Mouse (Mus musculus) intestine, embryonic 15.5 days (tissue): ENCODE data around the gene Stc2. TPM values are rescaled to one million over a fixed set of nuclear protein-coding genes. Genes with fewer than 3 reads are reported as not detected.

Experiments used
- ATAC-seq: fragments of 200-750 bp; cut with Nextera tagmentation; 2 replicates; pipeline ENCODE4 v1.8.0; 2017; ENCODE audit warnings: moderate TSS enrichment, moderate library complexity
- H3K27ac ChIP-seq: fragments of 300-500 bp; sonication (generic); 2 replicates; pipeline ENCODE4 v1.5.1; 2015; ENCODE audit warnings: mild to moderate bottlenecking, inconsistent platforms
- H3K27me3 ChIP-seq: fragments of 300-500 bp; sonication (generic); replicated peaks from 2 replicates; pipeline ENCODE4 v1.6.1; 2015; ENCODE audit warnings: inconsistent platforms
- H3K36me3 ChIP-seq: fragments of 300-500 bp; sonication (generic); 2 replicates; pipeline ENCODE4 v1.6.1; 2015; ENCODE audit warnings: inconsistent platforms
- H3K4me1 ChIP-seq: fragments of 300-500 bp; sonication (generic); replicated peaks from 2 replicates; pipeline ENCODE4 v1.6.1; 2015; ENCODE audit warnings: inconsistent platforms
- H3K4me2 ChIP-seq: fragments of 300-500 bp; sonication (generic); replicated peaks from 2 replicates; pipeline ENCODE4 v1.6.1; 2015; ENCODE audit warnings: mild to moderate bottlenecking, inconsistent platforms
- H3K4me3 ChIP-seq: fragments of 300-500 bp; sonication (generic); replicated peaks from 2 replicates; pipeline ENCODE4 v1.5.1; 2015; ENCODE audit warnings: inconsistent platforms
- H3K9ac ChIP-seq: fragments of 300-500 bp; sonication (generic); 2 replicates; pipeline ENCODE4 v1.6.1; 2015; ENCODE audit warnings: inconsistent platforms
- H3K9me3 ChIP-seq: fragments of 300-500 bp; sonication (generic); 2 replicates; pipeline ENCODE4 v1.6.1; 2016; ENCODE audit warnings: inconsistent platforms
- WGBS: fragments of 180-500 bp; shearing (Covaris S2); methylation state at CpG from one replicate; pipeline ENCODE4 v1.1.7; 2015; 5-methylcytosine and 5-hydroxymethylcytosine counted together
- polyA plus RNA-seq: library from polyadenylated mRNA; unstranded; fragments of >200 nt; fragmentation: Nextera tagmentation; extraction: Ambion mirVana; gene quantifications from 2 replicates; pipeline ENCODE4 v1.2.1, GENCODE M21; 2015

The Stc2 gene
- polyA plus RNA-seq, 1 experiment from 2014 or later, result 8.5 TPM

DNA sequence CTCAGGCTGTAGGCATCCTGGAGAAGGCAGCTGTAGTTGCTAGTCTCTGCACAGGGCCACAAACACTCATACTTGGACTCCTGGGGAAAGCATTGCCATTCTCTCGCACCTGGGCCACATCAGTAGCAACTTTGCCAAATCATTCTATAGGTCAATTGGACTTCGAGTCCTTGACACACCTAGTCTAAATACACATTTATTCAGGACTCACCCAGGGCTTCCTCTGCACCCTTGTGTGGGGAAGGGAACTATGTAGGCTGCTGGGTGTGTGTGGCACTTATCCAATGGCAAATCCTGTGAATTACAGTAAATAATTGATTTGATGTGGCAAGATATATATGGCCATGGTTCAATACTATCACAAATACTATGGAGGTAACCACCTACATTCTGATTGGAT, 14.1 kb upstream of the Stc2 start:
- H3K27ac ChIP-seq, result no peak overlapping the region
- 0 out of 2 replicates have a peak, but pooled peaks cover 5% of the 10 kb centered on the region for H3K4me1 ChIP-seq
- H3K4me3 ChIP-seq, result no peak overlapping the region
- no peak for ATAC-seq
- H3K36me3 ChIP-seq, result no peaks in the 10 kb centered on the region
- no peak overlapping the region for H3K4me2 ChIP-seq
- 74% methylated on average over 2 of the region's 2 CpGs for WGBS
- H3K9me3 ChIP-seq, result no peaks in the 10 kb centered on the region
- no peak overlapping the region for H3K9ac ChIP-seq
- no peaks in the 10 kb centered on the region for H3K27me3 ChIP-seq

GRCm38 (mm10) chr11:31382145-31382544, 12.3 kb upstream of the Stc2 start:
- Histone ChIP-seq H3K9me3 (no peaks in the 10 kb centered on the region), H3K4me2 (no peak overlapping the region), H3K27me3 (no peaks in the 10 kb centered on the region), H3K36me3 (no peaks in the 10 kb centered on the region), H3K4me3 (no peak overlapping the region), H3K9ac (no peak overlapping the region), H3K27ac (no peak overlapping the region), H3K4me1 (0 out of 2 replicates have a peak, but pooled peaks cover 5% of the 10 kb centered on the region)
- no peak for ATAC-seq
- 85% methylated on average over 5 of the region's 5 CpGs for WGBS

DNA sequence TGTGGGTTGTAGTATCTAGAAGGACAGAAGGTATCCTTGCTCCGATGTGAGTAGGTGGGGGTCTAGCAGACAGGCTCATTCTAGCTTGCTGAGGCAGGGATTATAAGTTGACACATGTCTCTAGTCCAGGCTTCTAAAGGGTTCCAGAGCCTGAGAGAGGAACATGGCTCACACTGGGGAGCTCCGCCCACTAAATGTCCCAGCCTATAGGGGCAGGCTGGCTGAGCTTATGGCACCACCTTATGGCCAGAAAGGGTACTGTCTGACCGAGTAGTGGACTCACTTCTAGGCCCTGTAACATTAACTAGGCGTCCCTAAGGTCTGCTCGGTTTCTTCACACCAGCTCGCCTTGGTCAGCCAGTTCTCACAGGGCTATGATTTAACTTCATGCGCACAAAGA, 3.6 kb upstream of the Stc2 start:
- Histone ChIP-seq H3K27me3 (peaks cover 17% of the 10 kb centered on the region; the same call in 1 of the 2 replicates), H3K4me3 (no peak overlapping the region), H3K9ac (no peak overlapping the region), H3K27ac (no peak overlapping the region), H3K9me3 (no peaks in the 10 kb centered on the region), H3K4me2 (no peak overlapping the region), H3K4me1 (peaks cover 13% of the 10 kb centered on the region; the same call in 1 of the 2 replicates), H3K36me3 (no peaks in the 10 kb centered on the region)
- no peak for ATAC-seq
- 69% methylated on average over 7 of the region's 7 CpGs for WGBS

- no peak overlapping the region for H3K9ac ChIP-seq
- H3K4me2 ChIP-seq, result no peak overlapping the region
- no peak for ATAC-seq
- no peak overlapping the region for H3K4me3 ChIP-seq
- no peak overlapping the region for H3K27ac ChIP-seq
- peaks cover 17% of the 10 kb centered on the region; the same call in 1 of the 2 replicates for H3K27me3 ChIP-seq
- peaks cover 13% of the 10 kb centered on the region; the same call in 1 of the 2 replicates for H3K4me1 ChIP-seq
- H3K9me3 ChIP-seq, result no peaks in the 10 kb centered on the region
- WGBS, result 83% methylated on average over 4 of the region's 4 CpGs
- no peaks in the 10 kb centered on the region for H3K36me3 ChIP-seq
These were observed 2.3 kb upstream of the Stc2 start for GRCm38 (mm10) chr11:31372206-31372605.

DNA sequence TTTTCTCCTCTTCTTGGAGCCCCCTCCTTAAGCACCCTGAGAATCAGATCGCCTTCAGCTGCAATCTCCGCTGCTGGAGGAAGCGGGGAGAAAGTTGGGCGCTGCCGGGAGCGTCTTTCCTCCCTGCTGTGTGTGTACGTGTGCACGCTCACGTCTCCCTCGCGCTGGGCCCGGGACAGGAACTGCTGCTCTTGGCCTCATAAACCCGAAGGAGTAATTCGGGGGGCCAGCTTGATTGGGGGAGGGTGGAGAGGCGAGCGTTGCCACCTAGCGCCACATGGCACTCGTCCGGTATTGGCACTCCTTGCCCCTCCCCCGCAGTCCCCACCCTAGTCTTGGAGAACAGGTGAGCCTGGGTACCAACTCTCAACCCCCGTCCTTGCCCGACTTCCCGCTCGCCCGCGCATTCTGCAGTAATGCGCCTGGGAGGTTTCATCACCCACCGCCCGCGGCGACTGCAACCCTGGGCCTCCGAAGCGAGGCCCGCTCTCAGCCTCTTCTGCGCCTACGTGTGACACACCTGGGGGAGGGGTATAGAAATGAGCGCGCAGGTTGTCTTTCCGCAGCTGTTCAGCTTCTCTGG, 1.5 kb upstream of the Stc2 start:
- Histone ChIP-seq H3K36me3 (no peaks in the 10 kb centered on the region), H3K27ac (peak overlapping the region; percentile 40; the same call in 1 of the 2 replicates), H3K4me1 (peaks cover 13% of the 10 kb centered on the region; the same call in 1 of the 2 replicates), H3K4me3 (peak overlapping the region; percentile 72), H3K4me2 (peak overlapping the region; percentile 98), H3K9me3 (no peaks in the 10 kb centered on the region), H3K27me3 (peaks cover 17% of the 10 kb centered on the region; the same call in 1 of the 2 replicates), H3K9ac (peak overlapping the region; percentile 33)
- WGBS, result 3% methylated on average over 39 of the region's 39 CpGs
- ATAC-seq, result peak; percentile 66

GRCm38 (mm10) chr11:31370436-31371230, 759 bp upstream of the Stc2 start:
- H3K27ac ChIP-seq, result peak overlapping the region; percentile 40
- peaks cover 17% of the 10 kb centered on the region; the same call in 1 of the 2 replicates for H3K27me3 ChIP-seq
- peak overlapping the region; percentile 98 for H3K4me2 ChIP-seq
- WGBS, result 3% methylated on average over 23 of the region's 24 CpGs
- peak; percentile 17 for ATAC-seq
- H3K36me3 ChIP-seq, result no peaks in the 10 kb centered on the region
- peak overlapping the region; percentile 72 for H3K4me3 ChIP-seq
- H3K4me1 ChIP-seq, result peaks cover 13% of the 10 kb centered on the region; the same call in 1 of the 2 replicates
- no peaks in the 10 kb centered on the region for H3K9me3 ChIP-seq
- peak overlapping the region; percentile 33; the same call in 1 of the 2 replicates for H3K9ac ChIP-seq

DNA sequence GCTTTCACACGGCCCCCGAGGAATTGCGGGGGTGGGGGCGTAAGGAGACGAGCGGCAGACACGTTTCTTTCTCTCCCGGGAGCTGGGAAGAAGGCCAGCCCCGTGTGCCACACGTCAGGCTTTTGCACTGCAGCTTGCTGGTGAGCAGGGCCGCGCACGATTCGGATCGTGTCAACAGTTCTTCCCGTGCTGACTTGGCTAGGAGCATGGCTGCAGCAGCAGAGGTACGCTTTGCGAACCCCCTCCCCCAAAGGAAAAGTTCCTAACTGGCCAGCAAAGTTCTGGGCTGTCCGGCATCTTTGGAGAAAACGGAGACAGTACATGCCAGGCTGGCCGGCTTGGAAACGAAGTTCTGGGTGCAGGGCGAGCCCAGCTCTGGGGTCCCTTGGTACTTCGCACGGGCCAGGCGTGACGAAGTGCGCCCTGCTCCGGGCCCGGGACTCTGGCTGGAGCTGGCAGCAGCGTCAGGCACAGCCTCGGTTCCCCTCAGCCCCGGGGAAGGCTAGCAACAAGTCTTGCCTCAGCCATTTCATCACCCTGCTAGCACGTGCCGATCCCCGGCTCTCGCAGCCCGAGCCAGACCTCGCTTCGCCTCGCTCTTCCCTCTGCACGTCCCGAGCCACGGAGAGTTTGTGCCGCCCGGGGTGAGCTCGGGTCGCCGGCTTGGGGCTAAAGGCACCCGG, 768 bp downstream of the Stc2 start:
- Histone ChIP-seq H3K9ac (peak overlapping the region; percentile 76), H3K9me3 (no peaks in the 10 kb centered on the region), H3K4me1 (peaks cover 13% of the 10 kb centered on the region; the same call in 1 of the 2 replicates), H3K27me3 (peaks cover 17% of the 10 kb centered on the region; the same call in 1 of the 2 replicates), H3K4me3 (peak overlapping the region; percentile 72), H3K27ac (peak overlapping the region; percentile 71), H3K36me3 (no peaks in the 10 kb centered on the region), H3K4me2 (peak overlapping the region; percentile 98)
- ATAC-seq, result peak; percentile 42
- under 1% methylated on average over 48 of the region's 50 CpGs for WGBS

- 4% methylated on average over 36 of the region's 36 CpGs for WGBS
- Histone ChIP-seq H3K27me3 (peaks cover 17% of the 10 kb centered on the region; the same call in 1 of the 2 replicates), H3K4me3 (peak overlapping the region; percentile 72), H3K36me3 (no peaks in the 10 kb centered on the region), H3K27ac (no peak overlapping the region; the same call in 1 of the 2 replicates), H3K4me1 (peaks cover 13% of the 10 kb centered on the region; the same call in 1 of the 2 replicates), H3K4me2 (peak overlapping the region; percentile 98), H3K9me3 (no peaks in the 10 kb centered on the region), H3K9ac (peak overlapping the region; percentile 76)
- ATAC-seq, result peak; percentile 1; the same call in 1 of the 2 replicates
These were observed 1.5 kb downstream of the Stc2 start for GRCm38 (mm10) chr11:31368252-31368964.

- H3K9ac ChIP-seq, result no peak overlapping the region
- H3K4me1 ChIP-seq, result peaks cover 13% of the 10 kb centered on the region; the same call in 1 of the 2 replicates
- no peak overlapping the region for H3K4me2 ChIP-seq
- 84% methylated on average over 4 of the region's 4 CpGs for WGBS
- H3K36me3 ChIP-seq, result no peaks in the 10 kb centered on the region
- H3K27ac ChIP-seq, result no peak overlapping the region
- no peak for ATAC-seq
- H3K4me3 ChIP-seq, result no peak overlapping the region
- H3K9me3 ChIP-seq, result no peaks in the 10 kb centered on the region
- peaks cover 7% of the 10 kb centered on the region; the same call in 1 of the 2 replicates for H3K27me3 ChIP-seq
These were observed 3.0 kb downstream of the Stc2 start for GRCm38 (mm10) chr11:31366827-31367226.

GRCm38 (mm10) chr11:31366421-31366820, 3.5 kb downstream of the Stc2 start:
- no peaks in the 10 kb centered on the region for H3K9me3 ChIP-seq
- H3K27ac ChIP-seq, result no peak overlapping the region
- no peak overlapping the region for H3K4me3 ChIP-seq
- no peak for ATAC-seq
- no peak overlapping the region for H3K9ac ChIP-seq
- H3K4me1 ChIP-seq, result peaks cover 10% of the 10 kb centered on the region; the same call in 1 of the 2 replicates
- no peaks in the 10 kb centered on the region for H3K36me3 ChIP-seq
- 81% methylated on average over 2 of the region's 2 CpGs for WGBS
- no peak overlapping the region for H3K4me2 ChIP-seq
- H3K27me3 ChIP-seq, result peaks cover 3% of the 10 kb centered on the region; the same call in 1 of the 2 replicates

GRCm38 (mm10) chr11:31365981-31366380, 3.9 kb downstream of the Stc2 start:
- ATAC-seq, result no peak
- H3K27me3 ChIP-seq, result no peaks in the 10 kb centered on the region
- H3K36me3 ChIP-seq, result no peaks in the 10 kb centered on the region
- H3K27ac ChIP-seq, result no peak overlapping the region
- no peak overlapping the region for H3K9ac ChIP-seq
- no peak overlapping the region for H3K4me3 ChIP-seq
- peaks cover 6% of the 10 kb centered on the region; the same call in 1 of the 2 replicates for H3K4me1 ChIP-seq
- no peak overlapping the region for H3K4me2 ChIP-seq
- H3K9me3 ChIP-seq, result no peaks in the 10 kb centered on the region
- 82% methylated on average over 2 of the region's 2 CpGs for WGBS
